In the genomic region with DNA sequence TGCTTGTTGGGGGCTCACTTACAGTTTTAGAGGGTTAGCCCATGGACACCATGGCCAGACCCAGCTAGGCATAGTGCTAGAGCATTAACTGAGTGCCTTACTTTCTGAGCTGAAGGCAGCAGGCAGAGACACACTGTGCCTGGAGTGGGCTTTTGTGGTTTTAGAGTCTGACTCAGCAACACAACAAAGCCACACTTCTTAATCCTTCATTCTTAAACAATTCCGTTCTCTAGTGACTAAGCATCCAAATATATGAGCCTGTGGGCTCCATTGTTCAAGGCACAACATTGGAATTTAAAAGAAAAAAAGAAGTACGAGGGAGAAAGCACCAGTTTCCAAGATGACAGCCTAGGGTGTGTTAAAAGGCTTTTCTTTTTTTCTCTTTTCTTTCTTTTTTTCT, we compare ENCODE assay signal across 26 mouse cellular contexts. TPM values are rescaled to one million over a fixed set of nuclear protein-coding genes. Genes with fewer than 3 reads are reported as not detected.
DNase-seq lines count a peak whose midpoint lies in the region; ATAC-seq and TF ChIP-seq lines count a peak whose summit lies in the region.
"Had no signal": no experiment of that assay in that cellular context is flagged by ENCODE, and none has a peak within 500 bp of the region (broad histone marks: within the 10 kb centered on the region; RNA-seq: fewer than 3 reads in every experiment).

No protein-coding gene starts in this region.

- intact Hi-C loops in gastrocnemius, adult 2 months (cut with DNase I) = no loop called here

- peak overlapping the region; percentile 87 for H3K4me2 ChIP-seq in myocyte (ENCODE audit: low read depth)
- H3K4me2 ChIP-seq: heart, embryonic 13.5 days; hindbrain, embryonic 12.5 days; hindbrain, embryonic 15.5 days had no signal

- H3K9me3 ChIP-seq in megakaryocyte, embryonic 14.5 days = no peaks in the 10 kb centered on the region
- H3K9me3 ChIP-seq: heart, embryonic 10.5 days; heart, embryonic 13.5 days; hindbrain, embryonic 12.5 days; hindbrain, embryonic 15.5 days had no signal

- CTCF ChIA-PET in Patski (lab: Charles Lee) = no interaction called here

- no peak overlapping the region for H3ac ChIP-seq in C2C12 (ENCODE audit: control insufficient read depth, insufficient read length, low read depth)
- no peak overlapping the region for H3ac ChIP-seq in myocyte (ENCODE audit: control insufficient read depth, insufficient read length)

- peak; percentile 58 for DNase-seq in Patski (ENCODE audit: low read depth, low spot score)
- no peak for DNase-seq in gastrocnemius, adult 2 months
- no peak for DNase-seq in urinary bladder, postnatal 36 days (ENCODE audit: low spot score in 2 of 2)
- no peak for DNase-seq in T-cell, adult 2 months (ENCODE audit: low spot score)
- DNase-seq: adrenal gland, adult 2 months; adrenal gland, postnatal 14 days; B cell, adult 2 months; cerebellum, adult 11-12 months; cerebellum, adult 8-10 months; cerebellum, postnatal 14 days; forebrain, postnatal 0 days; gastrocnemius, postnatal 25 days; heart, adult 2 months; heart, postnatal 14 days; kidney, adult 2 months had no signal

- no peak for TF ChIP-seq POLR2A in myocyte (IDR thresholded peaks at IDR 0.05; ENCODE audit: insufficient read length, low read depth)

- POLR2A ChIA-PET in Patski (lab: Charles Lee) = interaction anchor here (1.5 kb wide), 1 partner anchor 9 kb away, joined by 4 read pairs; no protein-coding TSS in a partner anchor

- TF ChIP-seq CTCF in C2C12 (IDR thresholded peaks at IDR 0.05; ENCODE audit: control insufficient read depth, insufficient read depth, insufficient read length) = no peak
- TF ChIP-seq CTCF in Patski (IDR thresholded peaks at IDR 0.05) = no peak
- no peak for TF ChIP-seq CTCF in gastrocnemius, adult 2 months (IDR thresholded peaks at IDR 0.05)

- no peaks in the 10 kb centered on the region for H3K27me3 ChIP-seq in megakaryocyte, embryonic 14.5 days (replicated peaks)
- H3K27me3 ChIP-seq in C2C12 (ENCODE audit: control insufficient read depth, insufficient read depth, insufficient read length) = no peaks in the 10 kb centered on the region
- no peaks in the 10 kb centered on the region for H3K27me3 ChIP-seq in Patski
- H3K27me3 ChIP-seq in myocyte (ENCODE audit: control insufficient read depth, insufficient read depth, insufficient read length) = no peaks in the 10 kb centered on the region
- H3K27me3 ChIP-seq: heart, embryonic 13.5 days; hindbrain, embryonic 12.5 days; hindbrain, embryonic 15.5 days had no signal

- no peak for ATAC-seq in megakaryocyte, adult 5-6 weeks (ENCODE audit: poor library complexity, severe bottlenecking)
- ATAC-seq in Patski = peak; percentile 98
- ATAC-seq: CD4-positive, CD25-positive, alpha-beta regulatory T cell, adult 4 months; forebrain, embryonic 14.5 days; forebrain, postnatal 0 days; intestine, postnatal 0 days had no signal

- H3K79me2 ChIP-seq in C2C12 (ENCODE audit: control insufficient read depth, insufficient read depth) (peaks cover 37% of the 10 kb centered on the region), myocyte (ENCODE audit: control insufficient read depth, insufficient read depth) (peaks cover 14% of the 10 kb centered on the region)

- H3K36me3 ChIP-seq in megakaryocyte, embryonic 14.5 days (replicated peaks; ENCODE audit: low read length) = peaks cover 95% of the 10 kb centered on the region
- H3K36me3 ChIP-seq in C2C12 (ENCODE audit: control insufficient read depth, insufficient read depth) (peaks cover 87% of the 10 kb centered on the region), myocyte (ENCODE audit: control insufficient read depth, insufficient read depth) (peaks cover 63% of the 10 kb centered on the region)

- peaks cover 17% of the 10 kb centered on the region for H3K79me3 ChIP-seq in C2C12 (ENCODE audit: low read depth)

- in situ Hi-C loops in Patski (cut with MboI; ENCODE audit: low pct_unique_long_range_greater_than_20kb) = no loop called here

- peaks cover 26% of the 10 kb centered on the region for H3K4me1 ChIP-seq in megakaryocyte, embryonic 14.5 days
- H3K4me1 ChIP-seq: heart, embryonic 10.5 days; heart, embryonic 13.5 days; hindbrain, embryonic 12.5 days; hindbrain, embryonic 15.5 days had no signal

- no peak overlapping the region for H3K27ac ChIP-seq in gastrocnemius, adult 2 months
- H3K27ac ChIP-seq: heart, adult 2 months; heart, embryonic 10.5 days; heart, embryonic 13.5 days; hindbrain, embryonic 12.5 days; hindbrain, embryonic 15.5 days had no signal

- peak overlapping the region; percentile 76 for H3K4me3 ChIP-seq in megakaryocyte, embryonic 14.5 days (replicated peaks)
- no peak overlapping the region for H3K4me3 ChIP-seq in C2C12 (ENCODE audit: insufficient read depth, poor library complexity, severe bottlenecking)
- H3K4me3 ChIP-seq in myocyte = no peak overlapping the region
- H3K4me3 ChIP-seq in gastrocnemius, adult 2 months = no peak overlapping the region
- H3K4me3 ChIP-seq: heart, adult 2 months; heart, embryonic 10.5 days; heart, embryonic 13.5 days; hindbrain, embryonic 12.5 days; hindbrain, embryonic 15.5 days had no signal

TF ChIP-seq in C2C12, 6 proteins besides CTCF, POLR2A, EP300 and RAD21:
- TF ChIP-seq FOSL1 (IDR thresholded peaks at IDR 0.05; ENCODE audit: insufficient read depth, low read length, poor library complexity, severe bottlenecking) = peak; percentile 68
- no peak for TF ChIP-seq CEBPB (IDR thresholded peaks at IDR 0.05; ENCODE audit: low read depth)
- TF ChIP-seq MYOD1 (IDR thresholded peaks at IDR 0.05; ENCODE audit: control insufficient read depth, insufficient read length, low read depth) = no peak
- TF ChIP-seq MYOG (IDR thresholded peaks at IDR 0.05; ENCODE audit: control insufficient read depth, extremely low read depth, insufficient read length) = no peak
- no peak for TF ChIP-seq USF1 (IDR thresholded peaks at IDR 0.05; ENCODE audit: low read depth)
- TF ChIP-seq MAX (IDR thresholded peaks at IDR 0.05) = peak; percentile 54

TF ChIP-seq in myocyte, 11 proteins besides CTCF, POLR2A, EP300 and RAD21:
- TF ChIP-seq TCF12 (IDR thresholded peaks at IDR 0.05; ENCODE audit: insufficient read depth, poor library complexity, severe bottlenecking) = no peak
- TF ChIP-seq REST (IDR thresholded peaks at IDR 0.05; ENCODE audit: insufficient read depth, insufficient read length) = no peak
- no peak for TF ChIP-seq MYOG (IDR thresholded peaks at IDR 0.05; ENCODE audit: control insufficient read depth in 1 of 3, insufficient read depth in 1 of 3, insufficient read length in 2 of 3, low read depth in 2 of 3)
- no peak for TF ChIP-seq MAX (IDR thresholded peaks at IDR 0.05; ENCODE audit: low read depth)
- no peak for TF ChIP-seq E2F4 (IDR thresholded peaks at IDR 0.05; ENCODE audit: insufficient read depth)
- no peak for TF ChIP-seq POLR2AphosphoS2 (IDR thresholded peaks at IDR 0.05; ENCODE audit: insufficient read length, low read depth)
- TF ChIP-seq MYOD1 (IDR thresholded peaks at IDR 0.05; ENCODE audit: control insufficient read depth in 1 of 3, insufficient read length in 2 of 3, low read depth in 2 of 3) = no peak
- TF ChIP-seq SRF (IDR thresholded peaks at IDR 0.05; ENCODE audit: control insufficient read depth, insufficient read length, low read depth) = no peak
- TF ChIP-seq TCF3 (IDR thresholded peaks at IDR 0.05; ENCODE audit: insufficient read length, low read depth) = no peak
- no peak for TF ChIP-seq USF1 (IDR thresholded peaks at IDR 0.05; ENCODE audit: low read depth)
- TF ChIP-seq CEBPB (IDR thresholded peaks at IDR 0.05; ENCODE audit: insufficient read depth, poor library complexity, severe bottlenecking) = no peak

RNA-seq across cellular contexts. Expression of a gene that starts 11.0 kb away (rescaled TPM):
- 0.92 and 1.4 TPM in 2 replicates for polyA plus RNA-seq in megakaryocyte, embryonic 14.5 days (2012; ENCODE audit: insufficient read depth, low replicate concordance)
- 65.2 and 68.3 TPM in 2 replicates for total RNA-seq in megakaryocyte, adult 5-6 weeks (2015)
- 42.1 and 50.2 TPM in 2 replicates for total RNA-seq in megakaryocyte, adult 5-6 weeks (2017)
- polyA plus RNA-seq in C2C12 (2012; fragmentation: generic; extraction: Trizol) = 18.3 TPM
- 47.7 TPM for polyA plus RNA-seq in Patski (2021)
- 12.2 TPM for polyA plus RNA-seq in myocyte (2012; fragmentation: generic; extraction: Trizol)
- total RNA-seq in gastrocnemius, adult 2 months (2021) = 1 to 10 TPM; 7.8 to 9.1 TPM

RNA-seq across cellular contexts. Expression of a gene that starts 11.1 kb away (rescaled TPM):
- 9.4 and 35.6 TPM in 2 replicates for polyA plus RNA-seq in megakaryocyte, embryonic 14.5 days (2012; ENCODE audit: insufficient read depth, low replicate concordance)
- 147 and 148 TPM in 2 replicates for total RNA-seq in megakaryocyte, adult 5-6 weeks (2015)
- 126 and 144 TPM in 2 replicates for total RNA-seq in megakaryocyte, adult 5-6 weeks (2017)
- polyA plus RNA-seq in C2C12 (2012; fragmentation: generic; extraction: Trizol) = 216 TPM
- polyA plus RNA-seq in Patski (2021) = 195 TPM
- 220 TPM for polyA plus RNA-seq in myocyte (2012; fragmentation: generic; extraction: Trizol)
- 100 to 1,000 TPM; 106 to 111 TPM for total RNA-seq in gastrocnemius, adult 2 months (2021)

RNA-seq across cellular contexts. Expression of a gene that starts 16.4 kb away (rescaled TPM):
- polyA plus RNA-seq in megakaryocyte, embryonic 14.5 days (2012; ENCODE audit: insufficient read depth, low replicate concordance) = 33.3 and 52.6 TPM in 2 replicates
- total RNA-seq in megakaryocyte, adult 5-6 weeks (2015) = 33.8 and 35.0 TPM in 2 replicates
- 30.7 and 48.8 TPM in 2 replicates for total RNA-seq in megakaryocyte, adult 5-6 weeks (2017)
- 42.5 TPM for polyA plus RNA-seq in C2C12 (2012; fragmentation: generic; extraction: Trizol)
- polyA plus RNA-seq in Patski (2021) = 59.4 TPM
- polyA plus RNA-seq in myocyte (2012; fragmentation: generic; extraction: Trizol) = 43.4 TPM
- 10 to 100 TPM; 19.5 to 20.5 TPM for total RNA-seq in gastrocnemius, adult 2 months (2021)

RNA-seq across cellular contexts. Expression of a gene that starts 53.5 kb away (rescaled TPM):
- polyA plus RNA-seq in megakaryocyte, embryonic 14.5 days (2012; ENCODE audit: insufficient read depth, low replicate concordance) = 0.18 TPM in 1 of 2 replicates, not detected in the other
- 2.2 and 7.0 TPM in 2 replicates for total RNA-seq in megakaryocyte, adult 5-6 weeks (2015)
- total RNA-seq in megakaryocyte, adult 5-6 weeks (2017) = 3.5 and 4.5 TPM in 2 replicates
- polyA plus RNA-seq in C2C12 (2012; fragmentation: generic; extraction: Trizol) = 0.43 TPM
- 7.7 TPM for polyA plus RNA-seq in Patski (2021)
- polyA plus RNA-seq in myocyte (2012; fragmentation: generic; extraction: Trizol) = 1.2 TPM
- total RNA-seq in gastrocnemius, adult 2 months (2021) = 1 to 10 TPM; 2.9 TPM
